Comparison of ENCODE assay signal across 12 mouse cellular contexts in the genomic region with DNA sequence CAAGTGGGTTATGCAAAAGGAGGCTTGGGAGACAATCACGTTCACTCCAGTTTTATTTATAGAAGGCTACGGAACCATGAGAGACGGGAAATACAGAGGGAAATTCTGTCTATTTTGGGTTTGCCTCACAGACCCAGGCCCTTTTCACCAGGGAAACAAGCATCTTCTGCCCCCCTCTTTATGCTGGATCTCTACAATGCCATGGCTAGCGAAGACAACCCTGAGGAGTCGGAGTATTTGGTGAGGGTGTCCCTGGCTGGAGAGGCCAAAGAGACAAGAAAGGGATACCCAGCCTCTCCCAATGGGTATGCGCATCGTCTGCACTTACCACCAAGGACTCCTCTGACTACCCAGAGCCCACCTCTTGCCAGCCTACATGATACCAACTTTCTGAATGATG. TPM values are rescaled to one million over a fixed set of nuclear protein-coding genes. Genes with fewer than 3 reads are reported as not detected.
DNase-seq lines count a peak whose midpoint lies in the region; ATAC-seq and TF ChIP-seq lines count a peak whose summit lies in the region.
"Had no signal": no experiment of that assay in that cellular context is flagged by ENCODE, and none has a peak within 500 bp of the region (broad histone marks: within the 10 kb centered on the region; RNA-seq: fewer than 3 reads in every experiment).

No protein-coding gene starts in this region.

- WGBS in heart, embryonic 12.5 days = 20% methylated on average over 7 of the region's 7 CpGs
- WGBS in midbrain, embryonic 13.5 days = 26% methylated on average over 7 of the region's 7 CpGs
- WGBS in midbrain, postnatal 0 days = 48% methylated on average over 7 of the region's 7 CpGs
- WGBS in limb, embryonic 14.5 days = 38% methylated on average over 7 of the region's 7 CpGs

- H3K4me2 ChIP-seq in heart, embryonic 12.5 days = peak overlapping the region; percentile 70
- peak overlapping the region; percentile 17; the same call in 1 of the 2 replicates for H3K4me2 ChIP-seq in midbrain, embryonic 13.5 days (replicated peaks)
- H3K4me2 ChIP-seq in midbrain, postnatal 0 days (ENCODE audit: low read depth, low read length, poor library complexity, severe bottlenecking) = no peak overlapping the region
- peak overlapping the region; percentile 41 for H3K4me2 ChIP-seq in limb, embryonic 14.5 days (replicated peaks; ENCODE audit: low read depth, low read length, severe bottlenecking)

- DNase-seq in heart, postnatal 25 days (ENCODE audit: low spot score) = no peak
- no peak for DNase-seq in midbrain, postnatal 0 days (ENCODE audit: low spot score)
- no peak for DNase-seq in limb, embryonic 14.5 days (ENCODE audit: low spot score)
- no peak for DNase-seq in urinary bladder, postnatal 14 days (ENCODE audit: low spot score)
- DNase-seq in left cerebral cortex, adult 18-20 months (ENCODE audit: low spot score in 2 of 2) = no peak
- DNase-seq: kidney, adult 9 months; retina, postnatal 1 day had no signal

- H3K4me3 ChIP-seq in heart, embryonic 12.5 days = peak overlapping the region; percentile 64
- 0 out of 2 replicates have a peak overlapping the region, but pooled peaks have one; percentile 6 for H3K4me3 ChIP-seq in midbrain, embryonic 13.5 days (replicated peaks)
- no peak overlapping the region for H3K4me3 ChIP-seq in midbrain, postnatal 0 days (ENCODE audit: low read depth, low read length)
- peak overlapping the region; percentile 33 for H3K4me3 ChIP-seq in limb, embryonic 14.5 days (replicated peaks; ENCODE audit: low read length)
- H3K4me3 ChIP-seq: erythroblast, embryonic 14.5 days had no signal

- intact Hi-C loops in heart, postnatal 25 days (cut with DNase I) = no loop called here

- TF ChIP-seq CTCF in midbrain, postnatal 0 days (IDR thresholded peaks at IDR 0.05) = no peak

- peak overlapping the region; percentile 87 for H3K27ac ChIP-seq in heart, embryonic 12.5 days (ENCODE audit: poor library complexity, severe bottlenecking)
- no peak overlapping the region for H3K27ac ChIP-seq in midbrain, embryonic 13.5 days
- no peak overlapping the region for H3K27ac ChIP-seq in midbrain, postnatal 0 days (ENCODE audit: low read depth, low read length)
- 0 out of 2 replicates have a peak overlapping the region, but pooled peaks have one; percentile 41 for H3K27ac ChIP-seq in limb, embryonic 14.5 days (replicated peaks; ENCODE audit: low read depth, low read length)
- H3K27ac ChIP-seq: liver, embryonic 14.5 days had no signal

- no peaks in the 10 kb centered on the region for H3K27me3 ChIP-seq in heart, embryonic 12.5 days (replicated peaks)
- no peaks in the 10 kb centered on the region for H3K27me3 ChIP-seq in midbrain, embryonic 13.5 days
- H3K27me3 ChIP-seq in midbrain, postnatal 0 days (ENCODE audit: insufficient read depth, low read length) = no peaks in the 10 kb centered on the region
- no peaks in the 10 kb centered on the region; the same call in 1 of the 2 replicates for H3K27me3 ChIP-seq in limb, embryonic 14.5 days (ENCODE audit: control insufficient read depth, insufficient read depth, low read length)

- no peak for ATAC-seq in heart, embryonic 12.5 days (ENCODE audit: insufficient number of reproducible peaks, low FRiP score)
- no peak for ATAC-seq in midbrain, embryonic 13.5 days
- no peak for ATAC-seq in midbrain, postnatal 0 days (ENCODE audit: low FRiP score)
- ATAC-seq in limb, embryonic 14.5 days (ENCODE audit: low FRiP score, low read depth) = no peak
- no peak for ATAC-seq in granulocyte monocyte progenitor cell, adult 5-6 weeks (replicated peaks; ENCODE audit: poor library complexity, severe bottlenecking)

- no peak for TF ChIP-seq POLR2A in limb, embryonic 14.5 days (IDR thresholded peaks at IDR 0.05; ENCODE audit: borderline replicate concordance, extremely low read depth, insufficient read depth, insufficient read length)

- H3K9me3 ChIP-seq in heart, embryonic 12.5 days (replicated peaks) = no peaks in the 10 kb centered on the region
- no peaks in the 10 kb centered on the region for H3K9me3 ChIP-seq in midbrain, embryonic 13.5 days
- no peaks in the 10 kb centered on the region for H3K9me3 ChIP-seq in midbrain, postnatal 0 days (ENCODE audit: low read length)
- H3K9me3 ChIP-seq in limb, embryonic 14.5 days (ENCODE audit: control insufficient read depth, low read length) = no peaks in the 10 kb centered on the region

- peak overlapping the region; percentile 82 for H3K9ac ChIP-seq in heart, embryonic 12.5 days
- H3K9ac ChIP-seq in midbrain, embryonic 13.5 days (replicated peaks) = no peak overlapping the region
- no peak overlapping the region for H3K9ac ChIP-seq in midbrain, postnatal 0 days (replicated peaks; ENCODE audit: low read length, poor library complexity, severe bottlenecking)
- H3K9ac ChIP-seq in limb, embryonic 14.5 days (ENCODE audit: low read depth, low read length, severe bottlenecking) = peak overlapping the region; percentile 49
- H3K9ac ChIP-seq: liver, embryonic 14.5 days had no signal

- no peaks in the 10 kb centered on the region for H3K36me3 ChIP-seq in heart, embryonic 12.5 days
- H3K36me3 ChIP-seq in midbrain, embryonic 13.5 days = no peaks in the 10 kb centered on the region
- H3K36me3 ChIP-seq in midbrain, postnatal 0 days (ENCODE audit: insufficient read depth, low read length) = no peaks in the 10 kb centered on the region
- no peaks in the 10 kb centered on the region for H3K36me3 ChIP-seq in limb, embryonic 14.5 days (ENCODE audit: control insufficient read depth, insufficient read depth, low read length)

- peaks cover 7% of the 10 kb centered on the region; the same call in 1 of the 2 replicates for H3K4me1 ChIP-seq in heart, embryonic 12.5 days (replicated peaks)
- H3K4me1 ChIP-seq in midbrain, embryonic 13.5 days (replicated peaks) = peaks cover 10% of the 10 kb centered on the region; the same call in 1 of the 2 replicates
- no peaks in the 10 kb centered on the region for H3K4me1 ChIP-seq in midbrain, postnatal 0 days (ENCODE audit: insufficient read depth, low read length)
- H3K4me1 ChIP-seq in limb, embryonic 14.5 days (ENCODE audit: control insufficient read depth, insufficient read depth, low read length) = peaks cover 14% of the 10 kb centered on the region; the same call in 1 of the 2 replicates

RNA-seq across cellular contexts. Expression of a gene that starts 1.0 kb away (rescaled TPM):
- 11.8 and 13.2 TPM in 2 replicates for polyA plus RNA-seq in heart, embryonic 12.5 days (2016; fragmentation: Nextera tagmentation; extraction: Ambion mirVana)
- total RNA-seq in heart, postnatal 25 days (2021) = 1 to 10 TPM in 1 of 2 experiments, under 1 TPM in 1; 0.98 to 1.0 TPM
- polyA plus RNA-seq in midbrain, embryonic 13.5 days (2015; fragmentation: Nextera tagmentation; extraction: Ambion mirVana) = 3.2 and 3.6 TPM in 2 replicates
- 2.8 and 3.0 TPM in 2 replicates for total RNA-seq in midbrain, postnatal 0 days (2014; rRNA removed)
- 2.5 and 3.1 TPM in 2 replicates for polyA plus RNA-seq in midbrain, postnatal 0 days (2015; fragmentation: Nextera tagmentation; extraction: Ambion mirVana)
- 12.3 and 12.8 TPM in 2 replicates for polyA plus RNA-seq in limb, embryonic 14.5 days (2012; rRNA removed)
- polyA plus RNA-seq in limb, embryonic 14.5 days (2014; fragmentation: Nextera tagmentation; extraction: Ambion mirVana) = 11.2 and 11.5 TPM in 2 replicates
- total RNA-seq in left cerebral cortex, adult 18-20 months (2021) = 1 to 10 TPM; 1.7 to 1.9 TPM
- total RNA-seq in granulocyte monocyte progenitor cell, adult 5-6 weeks (2014; fragmentation: Nextera tagmentation) = not detected in 2 replicates
- not detected in 2 replicates for total RNA-seq in granulocyte monocyte progenitor cell, adult 5-6 weeks (2017)
- polyA plus RNA-seq: erythroblast, embryonic 14.5 days had no signal

Comparison
In these comparisons a context has a peak if more than half of its experiments do, and no peak if none do; other contexts are left out.
1. H3K27ac ChIP-seq: peak in heart, embryonic 12.5 days (single experiment) and limb, embryonic 14.5 days (single experiment); none in midbrain, embryonic 13.5 days (single experiment) and midbrain, postnatal 0 days (single experiment).
2. H3K9ac ChIP-seq: peak in heart, embryonic 12.5 days (single experiment) and limb, embryonic 14.5 days (single experiment); none in midbrain, embryonic 13.5 days (single experiment) and midbrain, postnatal 0 days (single experiment).